Mouse (Mus musculus): Measurements from ENCODE around the gene Wdr31. TPM values are rescaled to one million over a fixed set of nuclear protein-coding genes. Genes with fewer than 3 reads are reported as not detected.
A peak's percentile ranks its signal among the peaks of the same experiment; 100 is the strongest.

Gene Wdr31
- total RNA-seq, 2 experiments from 2014 or later, result 0.26 to 0.28 TPM

DNA sequence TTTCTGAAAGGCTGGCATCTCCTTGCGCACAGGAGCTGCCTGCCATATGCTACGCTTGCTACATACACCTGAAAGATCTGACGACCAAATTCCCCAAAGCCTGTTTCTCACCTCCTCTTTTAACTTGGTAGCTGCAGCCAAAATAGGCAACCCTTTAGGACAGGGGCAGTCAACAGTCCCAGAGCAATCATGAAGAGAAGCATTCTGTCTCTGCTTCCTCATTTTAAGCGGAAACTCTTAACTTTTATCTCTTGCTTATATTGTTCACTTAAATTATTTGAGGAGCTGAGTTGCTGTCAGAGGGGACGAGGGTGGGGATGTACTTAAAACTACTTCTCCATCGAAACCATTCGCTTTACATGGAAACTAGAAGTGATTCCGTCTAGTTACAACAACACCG, 41.1 kb downstream of the Wdr31 start:
- intact Hi-C loops (cut with DNase I), result no loop called here
- DNase-seq, result no peak
- Histone ChIP-seq H3K27ac (no peak overlapping the region), H3K4me3 (no peak overlapping the region)
- TF ChIP-seq CTCF (IDR thresholded peaks at IDR 0.05), result no peak

- no peak overlapping the region for H3K4me3 ChIP-seq
- DNase-seq, result no peak
- H3K27ac ChIP-seq, result peak overlapping the region; percentile 79; the same call in 1 of the 2 replicates
- TF ChIP-seq CTCF (IDR thresholded peaks at IDR 0.05), result no peak
- intact Hi-C loops (cut with DNase I), result no loop called here
Measured at GRCm38 (mm10) chr4:62427978-62428758, 42.5 kb downstream of the Wdr31 start.

- TF ChIP-seq CTCF (IDR thresholded peaks at IDR 0.05), result no peak
Measured at GRCm38 (mm10) chr4:62425891-62426290, 44.8 kb downstream of the Wdr31 start.

GRCm38 (mm10) chr4:62419091-62419490, 51.6 kb downstream of the Wdr31 start:
- intact Hi-C loops (cut with DNase I), result no loop called here
- Histone ChIP-seq H3K4me3 (no peak overlapping the region), H3K27ac (no peak overlapping the region)
- no peak for TF ChIP-seq CTCF (IDR thresholded peaks at IDR 0.05)
- no peak for DNase-seq

More at GRCm38 (mm10) chr4:62425891-62426290, 44.8 kb downstream of the Wdr31 start:
- Histone ChIP-seq H3K27ac (peak overlapping the region; percentile 79; the same call in 1 of the 2 replicates), H3K4me3 (no peak overlapping the region)
- DNase-seq, result no peak
- intact Hi-C loops (cut with DNase I), result no loop called here

DNA sequence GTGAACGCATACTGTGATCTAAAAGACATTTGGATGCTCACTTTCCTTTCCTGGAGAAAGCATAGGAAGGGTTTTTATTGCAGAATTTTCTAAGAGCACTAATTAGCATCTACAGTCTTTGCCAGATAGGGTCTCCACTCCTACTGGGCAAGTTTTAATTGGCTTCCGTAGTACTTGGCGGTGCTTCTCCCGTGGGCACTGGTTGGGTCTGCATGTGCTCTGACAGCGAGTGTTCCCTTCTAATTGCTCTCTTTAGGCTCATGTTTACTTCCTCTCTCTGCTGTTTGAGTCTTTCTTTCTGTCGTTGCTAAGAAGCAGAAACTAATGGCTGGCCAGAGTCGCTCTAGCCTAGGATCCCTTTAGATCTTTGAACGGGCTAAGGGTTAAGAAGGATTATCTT, 52.2 kb downstream of the Wdr31 start:
- no peak for TF ChIP-seq CTCF (IDR thresholded peaks at IDR 0.05)

GRCm38 (mm10) chr4:62411606-62412005, 59.1 kb downstream of the Wdr31 start:
- TF ChIP-seq CTCF (IDR thresholded peaks at IDR 0.05), result no peak
- intact Hi-C loops (cut with DNase I), result no loop called here
- H3K27ac ChIP-seq, result no peak overlapping the region
- H3K4me3 ChIP-seq, result no peak overlapping the region
- DNase-seq, result no peak

More for the DNA sequence above, 52.2 kb downstream of the Wdr31 start:
- intact Hi-C loops (cut with DNase I), result no loop called here
- DNase-seq, result no peak
- H3K27ac ChIP-seq, result no peak overlapping the region
- no peak overlapping the region for H3K4me3 ChIP-seq

DNA sequence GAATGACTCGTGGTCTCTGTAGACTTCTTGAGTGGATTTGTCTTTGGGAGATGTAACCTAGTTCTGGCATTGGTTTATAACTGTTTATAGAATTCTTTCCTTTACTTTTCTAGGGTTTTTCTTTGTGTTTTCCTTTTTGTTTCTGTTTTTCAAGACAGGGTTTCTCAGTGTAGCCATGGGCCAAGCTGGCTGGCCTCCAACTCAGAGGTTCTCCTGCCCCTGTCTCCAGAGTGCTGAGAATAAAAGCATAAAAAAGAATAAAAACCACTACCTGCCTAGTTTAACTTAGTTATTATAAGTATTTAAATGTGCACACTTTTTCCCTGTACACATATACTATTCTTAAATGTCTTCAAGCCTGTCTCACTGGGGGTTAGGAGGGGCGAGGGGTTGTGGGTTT, 60.4 kb downstream of the Wdr31 start:
- intact Hi-C loops (cut with DNase I), result no loop called here
- no peak for DNase-seq
- TF ChIP-seq CTCF (IDR thresholded peaks at IDR 0.05), result no peak
- no peak overlapping the region for H3K27ac ChIP-seq
- H3K4me3 ChIP-seq, result peak overlapping the region; percentile 91

- no peak for DNase-seq
- intact Hi-C loops (cut with DNase I), result loop anchor here (2.0 to 5.0 kb wide), 4 partner anchors 47 to 113 kb away; partner anchors contain the start of genes Fkbp15, Hdhd3 and Slc31a1
- H3K4me3 ChIP-seq, result peak overlapping the region; percentile 91
- H3K27ac ChIP-seq, result peak overlapping the region; percentile 97
- no peak for TF ChIP-seq CTCF (IDR thresholded peaks at IDR 0.05)
Measured at GRCm38 (mm10) chr4:62409615-62410014, 61.1 kb downstream of the Wdr31 start.

- peak within 1 kb of the TSS; percentile 91 for H3K4me3 ChIP-seq
- intact Hi-C loops (cut with DNase I), result loop anchor here (2.0 to 5.0 kb wide), 4 partner anchors 46 to 114 kb away; partner anchors contain the start of genes Fkbp15, Hdhd3 and Slc31a1
- H3K27ac ChIP-seq, result peak within 1 kb of the TSS; percentile 97
- peak; percentile 98 for DNase-seq
- no peak for TF ChIP-seq CTCF (IDR thresholded peaks at IDR 0.05)
Measured at GRCm38 (mm10) chr4:62408601-62409282, 62.0 kb downstream of the Wdr31 start, which contains the start of the genes Cdc26 and Prpf4. Gene Cdc26 (minus strand): TSS chr4:62408642. Gene Prpf4 (plus strand): TSS chr4:62408797.

- DNase-seq, result peak; percentile 55
- peak; percentile 64 for TF ChIP-seq CTCF (IDR thresholded peaks at IDR 0.05)
- peak overlapping the region; percentile 97 for H3K27ac ChIP-seq
- intact Hi-C loops (cut with DNase I), result loop anchor here (2.0 to 5.0 kb wide), 4 partner anchors 46 to 114 kb away; partner anchors contain the start of genes Fkbp15, Hdhd3 and Slc31a1
- H3K4me3 ChIP-seq, result peak overlapping the region; percentile 91
Measured at GRCm38 (mm10) chr4:62407730-62408582, 62.7 kb downstream of the Wdr31 start.

DNA sequence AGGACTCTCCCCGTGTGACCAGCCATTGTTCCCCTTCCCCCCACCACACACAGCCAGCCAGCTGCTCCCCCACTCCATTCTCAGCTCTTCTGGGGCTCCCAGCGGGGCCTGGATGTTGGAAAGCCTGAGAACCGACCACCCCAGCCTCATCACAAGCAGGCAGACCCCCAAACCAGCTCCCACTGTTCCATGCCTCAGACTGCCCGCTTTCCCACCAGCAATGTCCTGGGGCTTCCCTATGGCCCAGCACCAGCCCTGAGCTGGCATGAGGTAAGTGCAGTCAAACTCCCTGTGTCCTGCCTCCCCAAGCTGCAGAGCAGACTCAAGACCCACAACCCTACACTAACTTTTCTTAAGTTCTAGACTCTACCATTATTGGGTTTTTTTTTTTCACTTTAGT, 64.6 kb downstream of the Wdr31 start:
- H3K4me3 ChIP-seq, result no peak overlapping the region
- intact Hi-C loops (cut with DNase I), result loop anchor here (5.0 kb wide), 3 partner anchors 44 to 116 kb away; partner anchors contain the start of genes Fkbp15 and Slc31a1
- no peak for DNase-seq
- no peak for TF ChIP-seq CTCF (IDR thresholded peaks at IDR 0.05)
- H3K27ac ChIP-seq, result no peak overlapping the region

- DNase-seq, result no peak
- no peak for TF ChIP-seq CTCF (IDR thresholded peaks at IDR 0.05)
- no peak overlapping the region for H3K27ac ChIP-seq
- H3K4me3 ChIP-seq, result no peak overlapping the region
- intact Hi-C loops (cut with DNase I), result no loop called here
Measured at GRCm38 (mm10) chr4:62398956-62399355, 71.7 kb downstream of the Wdr31 start.

Other genes with a start within 250 kb of the Wdr31 start
- gene Zfp37, start 239.8 kb downstream of the Wdr31 start, total RNA-seq (2021), result 1 to 10 TPM; 1.2 to 1.3 TPM
- 1 to 10 TPM; 5.8 to 8.9 TPM for gene Slc31a2, start 208.3 kb downstream of the Wdr31 start, total RNA-seq (2021)
- gene Fkbp15, start 110.3 kb downstream of the Wdr31 start, total RNA-seq (2021), result 10 to 100 TPM; 12.6 TPM
- 10 to 100 TPM in 1 of 2 experiments, 1 to 10 TPM in 1; 9.7 to 12.0 TPM for gene Slc31a1, start 110.2 kb downstream of the Wdr31 start, total RNA-seq (2021)
- 10 to 100 TPM; 46.8 to 50.0 TPM for gene Cdc26, start 62.3 kb downstream of the Wdr31 start, total RNA-seq (2021)
- 10 to 100 TPM; 15.8 to 17.5 TPM for gene Prpf4, start 62.1 kb downstream of the Wdr31 start, total RNA-seq (2021)
- gene Rnf183, start 35.6 kb downstream of the Wdr31 start, total RNA-seq (2021), result not detected
- not detected for gene Bspry, start 9.2 kb upstream of the Wdr31 start, total RNA-seq (2021)
- 1 to 10 TPM; 1.3 to 1.6 TPM for gene Hdhd3, start 32.6 kb upstream of the Wdr31 start, total RNA-seq (2021)
- gene Alad, start 49.0 kb upstream of the Wdr31 start, total RNA-seq (2021), result 10 to 100 TPM; 21.7 to 32.8 TPM
- 10 to 100 TPM; 15.5 to 18.5 TPM for gene Pole3, start 54.2 kb upstream of the Wdr31 start, total RNA-seq (2021)
- gene 4933430I17Rik, start 54.5 kb upstream of the Wdr31 start, total RNA-seq (2021), result under 1 TPM in 1 of 2 experiments, not detected in 1; 0.17 TPM
- 10 to 100 TPM in 1 of 2 experiments, 1 to 10 TPM in 1; 8.6 to 10.3 TPM for gene Rgs3, start 89.0 kb upstream of the Wdr31 start, total RNA-seq (2021)